Mouse (Mus musculus) midbrain, embryonic 12.5 days (tissue): ENCODE measurements at regions not wholly inside any gene's neighbourhood (a gene's known extent, or its start where the extent isn't known, plus 50 kb on each side); places are given as distances from the start of the nearest gene placed in this dataset.
"Not testable (repeated sequence)": the region's sequence is repeated elsewhere in the genome, so short reads cannot be mapped to it uniquely, and the experiment has no call there.

ENCODE experiments used
- ATAC-seq: fragments of 200-750 bp; cut with Nextera tagmentation; 2 replicates; pipeline ENCODE4 v1.8.0; 2017; ENCODE audit warnings: low read depth, moderate TSS enrichment, moderate library complexity; ENCODE audit not compliant: low FRiP score
- H3K27ac ChIP-seq: fragments of 300-500 bp; sonication (generic); replicated peaks from 2 replicates; pipeline ENCODE4 v1.5.1; 2016; ENCODE audit warnings: mild to moderate bottlenecking
- H3K27me3 ChIP-seq: fragments of 300-500 bp; sonication (generic); 2 replicates; pipeline ENCODE4 v1.6.1; 2016; ENCODE audit warnings: mild to moderate bottlenecking
- H3K36me3 ChIP-seq: fragments of 300-500 bp; sonication (generic); 2 replicates; pipeline ENCODE4 v1.6.1; 2016
- H3K4me1 ChIP-seq: fragments of 300-500 bp; sonication (generic); 2 replicates; pipeline ENCODE4 v1.6.1; 2016
- H3K4me2 ChIP-seq: fragments of 300-500 bp; sonication (generic); replicated peaks from 2 replicates; pipeline ENCODE4 v1.6.1; 2016; ENCODE audit warnings: mild to moderate bottlenecking, moderate library complexity
- H3K4me3 ChIP-seq: fragments of 300-500 bp; sonication (generic); 2 replicates; pipeline ENCODE4 v1.5.1; 2016; ENCODE audit warnings: mild to moderate bottlenecking
- H3K9ac ChIP-seq: fragments of 300-500 bp; sonication (generic); replicated peaks from 2 replicates; pipeline ENCODE4 v1.6.1; 2016; ENCODE audit warnings: mild to moderate bottlenecking, moderate library complexity
- H3K9me3 ChIP-seq: fragments of 300-500 bp; sonication (generic); 2 replicates; pipeline ENCODE4 v1.6.1; 2016; ENCODE audit warnings: mild to moderate bottlenecking
- WGBS: fragments of 180-500 bp; shearing (Covaris S2); methylation state at CpG from one replicate; pipeline ENCODE4 v1.1.7; 2016; 5-methylcytosine and 5-hydroxymethylcytosine counted together

DNA sequence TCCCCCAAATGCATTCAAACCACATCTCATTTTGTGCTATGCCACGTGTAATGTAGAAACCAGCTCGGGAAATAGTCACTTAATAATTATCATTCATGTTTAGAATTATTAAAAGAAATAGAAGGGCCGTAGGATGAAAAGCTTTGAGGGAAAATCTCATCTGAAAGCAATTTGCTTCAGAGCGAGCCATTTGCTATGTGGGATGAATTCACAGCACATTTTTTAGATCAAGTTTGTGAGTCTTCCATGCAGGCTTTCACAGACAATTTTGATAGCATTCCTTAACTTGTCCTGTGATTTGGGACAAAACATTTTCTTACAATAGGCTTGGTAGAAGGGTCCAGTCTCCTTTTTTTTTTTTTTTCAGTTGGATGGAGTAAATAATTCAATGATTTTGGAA is 283.1 kb downstream of the Hace1 start:
- H3K4me2 ChIP-seq = no peak overlapping the region
- H3K4me1 ChIP-seq = peaks cover 2% of the 10 kb centered on the region
- ATAC-seq = no peak
- no peaks in the 10 kb centered on the region for H3K36me3 ChIP-seq
- no peaks in the 10 kb centered on the region for H3K27me3 ChIP-seq
- H3K27ac ChIP-seq = no peak overlapping the region
- H3K9me3 ChIP-seq = no peaks in the 10 kb centered on the region
- H3K9ac ChIP-seq = no peak overlapping the region
- no peak overlapping the region for H3K4me3 ChIP-seq
- WGBS = 55% methylated on average over 4 of the region's 4 CpGs

DNA sequence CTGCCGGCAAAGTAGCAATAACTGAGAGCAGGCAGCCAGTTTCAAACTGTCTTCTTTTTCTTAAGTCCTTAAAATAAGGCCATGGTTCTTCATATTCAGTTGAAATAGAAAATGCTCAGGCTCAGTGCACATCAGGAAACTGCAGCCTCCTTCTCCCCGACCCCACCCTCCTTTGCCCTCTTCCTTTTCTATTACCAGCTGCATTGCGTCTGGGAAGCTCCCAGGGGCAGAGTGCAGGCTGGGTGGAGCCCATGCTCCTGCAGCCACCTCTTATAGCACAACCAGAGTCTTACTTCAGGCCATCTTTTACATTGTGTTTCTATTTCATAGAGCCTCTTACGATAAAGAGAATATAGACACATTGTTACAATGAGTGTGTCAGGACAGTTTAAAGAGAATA is 288.2 kb downstream of the Hace1 start:
- WGBS = 47% methylated on average over 4 of the region's 4 CpGs

DNA sequence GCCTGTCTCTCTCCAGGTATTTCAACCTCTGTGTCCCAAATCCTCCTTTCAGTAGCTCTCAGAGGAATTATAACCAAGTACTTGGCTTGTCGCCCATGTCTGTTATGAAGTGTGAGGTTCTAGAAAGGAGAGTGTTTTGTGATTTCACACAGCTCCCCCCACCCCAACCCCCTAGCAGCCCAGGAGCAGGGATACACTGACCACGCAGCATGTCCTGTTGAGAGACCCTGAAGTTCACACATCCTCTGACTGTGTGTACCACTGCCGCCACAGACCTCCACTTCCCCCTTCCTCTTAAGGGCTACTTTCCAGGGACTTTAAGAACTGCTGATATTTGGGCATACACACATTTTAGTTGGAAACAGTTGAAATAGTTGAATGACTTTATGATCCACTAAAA is 289.2 kb downstream of the Hace1 start:
- Histone ChIP-seq H3K4me1 (peaks cover 3% of the 10 kb centered on the region; the same call in 1 of the 2 replicates), H3K36me3 (no peaks in the 10 kb centered on the region), H3K27ac (no peak overlapping the region), H3K4me2 (no peak overlapping the region), H3K27me3 (no peaks in the 10 kb centered on the region), H3K9ac (no peak overlapping the region), H3K4me3 (no peak overlapping the region), H3K9me3 (no peaks in the 10 kb centered on the region)
- 88% methylated on average over 3 of the region's 3 CpGs for WGBS
- no peak for ATAC-seq

More for the DNA sequence above, 288.2 kb downstream of the Hace1 start:
- no peaks in the 10 kb centered on the region for H3K9me3 ChIP-seq
- no peak overlapping the region for H3K4me2 ChIP-seq
- no peak overlapping the region for H3K27ac ChIP-seq
- H3K4me3 ChIP-seq = no peak overlapping the region
- H3K4me1 ChIP-seq = peaks cover 3% of the 10 kb centered on the region; the same call in 1 of the 2 replicates
- no peaks in the 10 kb centered on the region for H3K36me3 ChIP-seq
- H3K9ac ChIP-seq = no peak overlapping the region
- no peaks in the 10 kb centered on the region for H3K27me3 ChIP-seq
- no peak for ATAC-seq

DNA sequence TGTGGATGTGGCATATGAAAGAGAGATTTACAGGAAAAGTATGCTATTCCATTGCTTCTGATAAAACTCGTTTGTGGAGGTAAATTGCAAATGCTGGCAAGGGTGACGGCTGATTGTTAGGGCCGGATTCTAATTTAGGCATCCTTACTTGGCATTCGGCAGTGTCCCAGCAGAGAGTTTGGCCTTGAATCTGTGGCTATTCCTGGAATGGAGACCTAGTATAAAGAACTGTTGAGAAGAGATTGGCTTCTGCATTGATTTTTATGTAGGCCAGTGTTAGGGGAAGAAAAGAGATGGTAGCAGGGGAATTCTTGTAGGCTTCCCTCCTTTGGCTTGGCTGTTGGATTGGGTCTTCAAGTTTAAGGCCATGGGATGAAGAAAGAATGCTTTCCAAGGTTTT is 293.4 kb downstream of the Hace1 start:
- H3K4me1 ChIP-seq = peaks cover 10% of the 10 kb centered on the region
- H3K4me3 ChIP-seq = no peak overlapping the region
- no peak overlapping the region for H3K9ac ChIP-seq
- no peaks in the 10 kb centered on the region for H3K9me3 ChIP-seq
- WGBS = 88% methylated on average over 4 of the region's 4 CpGs
- H3K4me2 ChIP-seq = no peak overlapping the region
- no peak for ATAC-seq
- no peaks in the 10 kb centered on the region for H3K36me3 ChIP-seq
- no peak overlapping the region for H3K27ac ChIP-seq
- H3K27me3 ChIP-seq = no peaks in the 10 kb centered on the region

DNA sequence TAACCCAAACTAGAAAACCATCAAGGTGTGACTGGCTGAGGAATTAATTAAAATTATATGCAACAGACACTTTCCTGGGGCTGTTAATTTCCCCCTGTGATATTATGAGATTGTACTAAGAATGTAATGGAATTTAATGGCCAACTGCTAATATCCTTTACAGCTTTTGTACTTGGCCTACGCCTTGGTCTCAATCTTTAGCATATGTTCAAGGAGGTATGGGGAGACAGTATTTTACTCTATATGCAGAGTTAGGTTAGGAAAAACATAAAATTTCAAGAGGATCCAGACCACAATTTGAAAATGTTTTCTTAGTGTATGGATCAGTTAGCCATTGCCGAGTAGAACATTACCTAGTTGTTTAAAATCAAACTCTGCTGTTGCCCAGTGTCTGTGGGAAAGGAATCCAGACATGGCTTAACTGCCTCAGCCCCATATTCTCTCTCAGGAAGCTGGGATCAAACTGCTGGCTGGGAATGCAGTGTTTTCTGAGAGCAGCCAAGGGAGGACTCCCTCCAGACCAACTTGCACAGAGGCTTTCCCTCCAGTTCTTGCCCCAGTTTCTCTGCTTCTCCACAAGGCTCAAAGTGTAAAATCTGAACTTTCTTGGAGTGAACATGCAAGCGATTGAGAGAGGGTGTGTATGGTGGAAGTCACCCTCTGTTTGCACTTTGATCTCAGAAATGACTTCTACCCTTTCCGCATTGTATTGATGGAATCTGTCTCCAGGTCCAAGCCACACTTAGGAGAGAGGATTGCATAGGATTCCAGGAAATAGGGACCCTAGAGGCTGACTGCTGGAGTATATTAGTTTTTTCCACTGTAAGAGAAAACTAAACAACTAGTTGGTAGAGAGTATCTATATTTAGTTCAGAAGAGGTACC is 294.6 kb downstream of the Hace1 start:
- no peaks in the 10 kb centered on the region for H3K9me3 ChIP-seq
- peaks cover 10% of the 10 kb centered on the region for H3K4me1 ChIP-seq
- no peak overlapping the region for H3K4me2 ChIP-seq
- 85% methylated on average over 4 of the region's 4 CpGs for WGBS
- no peak overlapping the region for H3K27ac ChIP-seq
- no peak for ATAC-seq
- no peak overlapping the region for H3K4me3 ChIP-seq
- no peaks in the 10 kb centered on the region for H3K27me3 ChIP-seq
- no peak overlapping the region for H3K9ac ChIP-seq
- H3K36me3 ChIP-seq = no peaks in the 10 kb centered on the region

DNA sequence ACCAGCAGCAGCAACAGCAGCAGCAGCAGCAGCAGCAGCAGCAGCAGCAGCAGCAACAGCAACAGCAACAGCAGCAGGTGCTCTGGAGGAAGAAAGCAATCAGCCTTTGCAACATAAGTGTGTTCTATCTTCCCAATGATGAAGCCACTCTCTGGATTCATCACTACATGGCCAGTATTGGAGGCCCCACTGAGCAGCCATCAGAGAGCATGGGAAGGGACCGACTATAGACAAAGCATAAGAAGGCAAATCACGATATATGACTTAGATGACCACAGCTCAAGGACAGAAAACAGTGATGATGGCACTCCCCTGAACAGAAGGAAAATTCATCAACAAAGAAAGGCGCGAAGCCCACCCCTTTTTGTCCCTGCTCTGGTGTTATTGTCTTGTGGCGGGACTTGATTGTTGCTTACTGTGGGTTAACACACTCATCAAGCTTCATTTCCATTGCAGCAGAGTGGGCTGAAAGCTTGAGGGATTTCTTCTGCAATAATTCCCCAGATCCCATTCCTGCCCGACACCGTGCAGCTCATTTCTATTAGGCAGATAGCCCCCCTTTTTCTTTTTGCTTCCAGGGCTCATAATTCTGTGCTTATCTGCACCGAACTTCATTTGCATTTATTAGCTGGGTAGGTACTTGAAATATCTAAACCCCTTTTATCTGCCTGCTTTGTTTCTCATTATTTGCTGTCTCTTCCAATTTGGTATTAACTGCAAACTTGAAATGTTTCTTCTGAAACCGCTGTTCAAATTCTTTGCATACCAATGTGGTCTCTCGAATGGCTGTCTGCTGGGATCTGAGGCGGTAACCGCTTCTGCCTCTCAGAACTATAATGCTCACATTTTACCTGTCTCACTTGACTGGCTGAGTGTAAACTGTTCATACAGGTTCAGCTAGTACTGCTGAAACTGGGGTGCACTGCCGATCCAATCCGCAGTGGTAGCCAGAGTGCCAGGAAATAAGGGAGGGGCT is 296.5 kb downstream of the Hace1 start:
- Histone ChIP-seq H3K9ac (no peak overlapping the region), H3K4me2 (no peak overlapping the region), H3K27ac (0 out of 2 replicates have a peak overlapping the region, but pooled peaks have one; percentile 31), H3K27me3 (no peaks in the 10 kb centered on the region), H3K4me1 (peaks cover 10% of the 10 kb centered on the region), H3K9me3 (no peaks in the 10 kb centered on the region), H3K36me3 (no peaks in the 10 kb centered on the region), H3K4me3 (no peak overlapping the region)
- 55% methylated on average over 14 of the region's 14 CpGs for WGBS
- peak; percentile 58 for ATAC-seq

DNA sequence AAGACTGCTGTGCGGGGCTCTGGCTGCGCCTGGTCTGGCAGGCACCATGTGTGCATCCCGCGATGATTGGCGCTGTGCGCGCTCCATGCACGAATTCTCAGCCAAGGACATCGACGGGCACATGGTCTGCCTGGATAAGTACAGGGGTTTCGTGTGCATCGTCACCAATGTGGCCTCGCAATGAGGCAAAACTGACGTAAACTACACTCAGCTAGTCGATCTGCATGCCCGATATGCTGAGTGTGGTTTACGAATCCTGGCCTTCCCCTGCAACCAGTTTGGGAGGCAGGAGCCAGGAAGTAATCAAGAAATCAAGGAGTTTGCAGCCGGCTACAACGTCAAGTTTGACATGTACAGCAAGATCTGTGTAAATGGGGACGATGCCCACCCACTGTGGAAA is 297.7 kb downstream of the Hace1 start:
- WGBS = 98% methylated on average over 20 of the region's 20 CpGs
- H3K4me3 ChIP-seq, H3K4me2 ChIP-seq, H3K27me3 ChIP-seq, H3K9me3 ChIP-seq, ATAC-seq, H3K9ac ChIP-seq, H3K27ac ChIP-seq, H3K36me3 ChIP-seq: not testable (repeated sequence)
- peaks cover 10% of the 10 kb centered on the region for H3K4me1 ChIP-seq

DNA sequence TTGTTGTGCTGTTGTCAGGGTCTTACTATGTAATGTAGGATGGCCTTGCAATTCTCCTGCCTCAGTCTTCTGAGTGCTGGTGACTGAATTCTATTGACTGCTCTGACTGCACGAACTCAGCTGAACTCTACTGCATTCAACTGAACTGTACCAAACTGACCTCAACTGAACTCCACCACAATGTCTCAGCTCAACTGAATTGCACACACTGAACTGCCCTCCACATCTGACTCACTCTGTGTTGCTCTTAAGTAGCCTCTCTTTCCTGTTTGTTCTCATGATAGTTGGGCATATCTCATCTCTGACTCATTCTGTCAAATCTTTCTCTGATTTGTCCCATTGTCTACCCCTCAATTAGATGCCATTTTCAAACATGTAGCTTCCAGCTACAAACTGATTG is 306.1 kb downstream of the Hace1 start:
- H3K9ac ChIP-seq = no peak overlapping the region
- whole genome bisulfite sequencing = 95% methylated on average over 1 of the region's 1 CpGs
- no peak overlapping the region for H3K4me2 ChIP-seq
- H3K27ac ChIP-seq = no peak overlapping the region
- H3K36me3 ChIP-seq = no peaks in the 10 kb centered on the region
- H3K27me3 ChIP-seq = no peaks in the 10 kb centered on the region
- ATAC-seq = no peak
- H3K4me1 ChIP-seq = no peaks in the 10 kb centered on the region
- H3K4me3 ChIP-seq = no peak overlapping the region
- no peaks in the 10 kb centered on the region for H3K9me3 ChIP-seq

DNA sequence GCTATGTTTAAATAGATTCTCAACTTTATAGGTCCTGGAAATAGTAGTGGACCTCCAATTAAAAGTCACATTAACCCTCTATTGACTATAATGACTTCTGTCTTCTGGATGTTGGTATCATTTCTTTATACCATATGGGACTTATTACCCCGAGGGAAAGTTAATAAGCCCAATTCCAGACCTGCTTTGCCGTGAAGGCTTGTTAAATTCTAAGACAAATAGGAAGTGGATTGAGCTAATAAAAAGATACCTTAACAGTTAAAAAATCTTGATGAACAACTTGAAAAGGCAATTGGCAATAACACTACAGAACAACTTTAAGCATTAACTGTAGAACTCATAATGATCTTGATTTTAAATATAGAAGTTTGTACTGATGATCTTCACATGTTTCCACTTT is 309.0 kb downstream of the Hace1 start:
- no peak overlapping the region for H3K4me2 ChIP-seq
- no peak for ATAC-seq
- no peak overlapping the region for H3K9ac ChIP-seq
- no peak overlapping the region for H3K27ac ChIP-seq
- H3K4me3 ChIP-seq = no peak overlapping the region
- no peaks in the 10 kb centered on the region for H3K9me3 ChIP-seq
- no peaks in the 10 kb centered on the region for H3K4me1 ChIP-seq
- WGBS = 82% methylated on average over 2 of the region's 2 CpGs
- no peaks in the 10 kb centered on the region for H3K27me3 ChIP-seq
- H3K36me3 ChIP-seq = no peaks in the 10 kb centered on the region

DNA sequence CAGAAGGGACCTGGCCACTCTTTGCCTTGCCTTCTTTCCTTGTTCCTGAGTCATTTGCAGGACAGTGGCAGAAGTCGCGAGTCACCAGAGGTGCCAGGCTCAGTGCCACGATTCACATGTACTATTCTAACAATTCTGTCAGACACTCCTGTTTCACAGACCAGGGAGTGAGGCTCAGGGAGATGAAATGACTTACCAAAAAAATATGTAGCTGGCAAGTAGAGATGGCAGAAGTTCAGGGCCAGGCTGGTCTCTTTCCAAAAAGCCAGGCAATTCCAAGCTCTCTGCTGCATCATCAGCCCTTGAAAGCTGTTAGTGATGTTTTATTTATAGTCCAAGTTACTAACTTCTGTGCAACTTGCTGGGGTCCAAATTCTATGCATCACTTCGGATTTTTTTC is 311.2 kb downstream of the Hace1 start:
- 84% methylated on average over 4 of the region's 4 CpGs for WGBS
- Histone ChIP-seq H3K36me3 (no peaks in the 10 kb centered on the region), H3K9me3 (no peaks in the 10 kb centered on the region), H3K4me3 (no peak overlapping the region), H3K9ac (no peak overlapping the region), H3K27ac (no peak overlapping the region), H3K4me2 (no peak overlapping the region), H3K4me1 (no peaks in the 10 kb centered on the region), H3K27me3 (no peaks in the 10 kb centered on the region)
- ATAC-seq = no peak

DNA sequence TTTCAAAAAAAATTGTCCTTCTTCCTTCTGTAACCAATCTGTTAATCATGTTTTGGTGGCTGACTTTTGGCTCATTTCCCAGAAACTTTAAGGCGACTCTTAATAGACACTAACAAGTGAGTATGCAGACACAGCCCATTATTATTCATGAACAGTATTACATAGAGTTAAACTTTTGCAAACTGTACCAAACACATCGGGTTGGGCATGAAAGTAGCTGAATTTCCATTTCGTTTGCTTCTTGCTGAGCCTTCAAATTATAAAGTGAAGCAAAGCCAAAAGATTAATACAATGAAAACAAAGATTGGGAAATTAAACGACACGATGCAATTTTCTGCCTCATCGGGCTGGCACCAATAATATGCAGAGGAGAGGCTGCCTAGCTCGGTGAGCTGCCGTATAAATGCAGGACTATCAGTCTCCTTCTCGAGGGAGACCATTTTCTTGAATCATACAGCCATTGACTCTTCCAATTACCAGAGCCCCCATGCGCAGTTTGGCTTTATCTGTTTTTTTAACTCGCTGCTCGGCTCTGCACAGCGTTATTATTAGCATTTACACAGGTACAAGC is 311.8 kb downstream of the Hace1 start:
- no peak overlapping the region for H3K4me2 ChIP-seq

More for the DNA sequence above, 311.8 kb downstream of the Hace1 start:
- 72% methylated on average over 13 of the region's 13 CpGs for WGBS
- ATAC-seq = no peak
- Histone ChIP-seq H3K36me3 (no peaks in the 10 kb centered on the region), H3K9me3 (no peaks in the 10 kb centered on the region), H3K27me3 (no peaks in the 10 kb centered on the region), H3K4me1 (no peaks in the 10 kb centered on the region), H3K4me3 (no peak overlapping the region), H3K9ac (no peak overlapping the region), H3K27ac (no peak overlapping the region)
